Mouse (Mus musculus): Measurements from ENCODE around the gene Samd7.

DNA sequence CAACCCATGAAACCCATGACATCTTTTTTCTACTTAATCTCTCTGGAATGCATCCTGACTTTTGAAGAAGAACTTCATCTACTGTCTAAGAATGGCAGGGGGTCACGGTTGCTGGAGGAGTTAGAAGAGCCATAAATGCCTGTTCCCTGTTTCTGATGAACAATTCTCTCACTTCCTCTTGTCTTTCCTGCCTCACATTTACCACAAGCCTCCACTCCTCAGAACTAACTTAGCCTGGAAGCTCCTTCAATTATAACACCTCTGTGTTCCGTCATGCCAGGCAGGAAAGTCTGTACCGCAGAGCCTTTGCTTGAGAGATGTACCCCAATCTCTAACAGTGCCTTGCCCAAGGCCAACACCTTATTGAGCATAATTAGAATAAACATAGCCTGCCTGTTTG is 27.4 kb upstream of the Samd7 start:
- TF ChIP-seq EP300 (IDR thresholded peaks at IDR 0.05) (no peak), CTCF (IDR thresholded peaks at IDR 0.05) (no peak)

Measured in lung, postnatal 0 days (tissue).